Mouse (Mus musculus) adrenal gland, adult 2 months (tissue): ENCODE results near the gene Polm. TPM values are rescaled to one million over a fixed set of nuclear protein-coding genes. Genes with fewer than 3 reads are reported as not detected.

Source experiments
- DNase-seq: peaks from one replicate; pipeline ENCODE4 v3.0.0; 2021
- long read RNA-seq: library from polyadenylated mRNA; stranded (forward); transcript quantifications from one replicate; pipeline ENCODE4 v2.0.0, GENCODE M21; 2021
- polyA plus RNA-seq: library from polyadenylated mRNA; depleted of rRNA; stranded (reverse); fragments of >200 nt; gene quantifications from 2 replicates; pipeline ENCODE4 v1.2.3, GENCODE M21; 2012; rRNA removed
- total RNA-seq, 2 experiments: library from RNA; stranded (reverse); gene quantifications; 2 replicates each; pipeline ENCODE4 v1.2.3; 2021

Polm gene
- 1 to 10 TPM; 5.6 to 7.6 TPM for total RNA-seq
- 28.5 and 28.7 TPM in 2 replicates for polyA plus RNA-seq
- long read RNA-seq, partial matches to known transcripts: 1 of 5 reads
- long read RNA-seq, other reads (novel, unspliced or antisense): 2 of 5 reads

GRCm38 (mm10) chr11:5837251-5838246 is at the start of gene Polm:
Gene Polm (minus strand): TSS chr11:5838016.
- peak; percentile 96 for DNase-seq

GRCm38 (mm10) chr11:5887250-5887649 is 49.4 kb upstream of the Polm start:
- DNase-seq: no peak

GRCm38 (mm10) chr11:5886187-5886586 is 48.4 kb upstream of the Polm start:
- peak; percentile 42 for DNase-seq

GRCm38 (mm10) chr11:5882518-5882917 is 44.7 kb upstream of the Polm start:
- DNase-seq: no peak

- no peak for DNase-seq
Measured at GRCm38 (mm10) chr11:5879905-5880304, 42.1 kb upstream of the Polm start.

GRCm38 (mm10) chr11:5878661-5879060 is 40.8 kb upstream of the Polm start:
- no peak for DNase-seq

GRCm38 (mm10) chr11:5877921-5878526 is 40.2 kb upstream of the Polm start, which contains the start of gene Pold2:
Gene Pold2 (minus strand): TSS chr11:5878292.
- DNase-seq: peak; percentile 99

- DNase-seq: no peak
Measured at GRCm38 (mm10) chr11:5877421-5877820, 39.6 kb upstream of the Polm start.

GRCm38 (mm10) chr11:5873192-5873591 is 35.4 kb upstream of the Polm start:
- DNase-seq: no peak

- no peak for DNase-seq
Measured at GRCm38 (mm10) chr11:5872707-5873106, 34.9 kb upstream of the Polm start.

- no peak for DNase-seq
Measured at GRCm38 (mm10) chr11:5870069-5870468, 32.3 kb upstream of the Polm start.

GRCm38 (mm10) chr11:5869331-5869730 is 31.5 kb upstream of the Polm start:
- DNase-seq: no peak

GRCm38 (mm10) chr11:5868324-5868723 is 30.5 kb upstream of the Polm start:
- DNase-seq: no peak

- DNase-seq: no peak
Measured at GRCm38 (mm10) chr11:5867196-5867595, 29.4 kb upstream of the Polm start.

- DNase-seq: peak; percentile 92
Measured at GRCm38 (mm10) chr11:5862394-5863105, 24.7 kb upstream of the Polm start.

GRCm38 (mm10) chr11:5861678-5862393 is 24.0 kb upstream of the Polm start, which contains the start of gene Aebp1:
Gene Aebp1 (plus strand): TSS chr11:5861947.
- DNase-seq: peak; percentile 93

GRCm38 (mm10) chr11:5860639-5861038 is 22.8 kb upstream of the Polm start:
- no peak for DNase-seq

GRCm38 (mm10) chr11:5859883-5860550 is 22.2 kb upstream of the Polm start:
- peak; percentile 52 for DNase-seq

- DNase-seq: no peak
Measured at GRCm38 (mm10) chr11:5858723-5859122, 20.9 kb upstream of the Polm start.

GRCm38 (mm10) chr11:5856479-5857130 is 18.8 kb upstream of the Polm start:
- DNase-seq: no peak
